Mouse (Mus musculus) embryonic fibroblast, embryonic 13.5 days (primary cell): ENCODE data around the gene Tpm4.

Source experiments
- CTCF ChIP-seq: IDR thresholded peaks from 2 replicates; pipeline ENCODE4 v1.5.1; 2011; ENCODE audit warnings: mild to moderate bottlenecking, control low read depth, low read length, moderate library complexity, borderline replicate concordance; ENCODE audit not compliant: insufficient read depth
- POLR2A ChIP-seq: IDR thresholded peaks from 2 replicates; pipeline ENCODE4 v1.6.1; 2011; ENCODE audit warnings: low read depth, mild to moderate bottlenecking, control low read depth, low read length, moderate library complexity

DNA sequence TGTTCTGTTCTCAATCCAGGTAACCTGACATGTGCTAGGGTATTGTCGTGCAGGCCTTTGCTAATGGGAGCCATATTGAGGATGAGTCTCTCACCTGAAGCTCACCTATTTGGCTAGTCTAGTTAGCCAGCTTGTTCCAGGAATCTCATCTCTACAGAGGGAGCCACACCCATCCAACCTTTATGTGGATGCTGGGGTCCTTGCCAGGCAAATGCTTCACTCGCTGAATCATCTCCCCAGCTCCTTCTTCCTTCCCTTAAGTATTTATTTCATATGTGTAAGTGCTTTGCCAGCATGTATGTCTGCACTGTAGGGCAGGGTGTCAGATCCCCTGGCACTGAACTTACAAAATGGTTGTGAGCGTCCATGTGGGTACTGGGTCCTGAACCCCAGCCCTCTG lies 11.8 kb downstream of the Tpm4 start:
- TF ChIP-seq CTCF (no peak), POLR2A (no peak)
